Mouse (Mus musculus): ENCODE data around the gene 2010005H15Rik. TPM values are rescaled to one million over a fixed set of nuclear protein-coding genes. Genes with fewer than 3 reads are reported as not detected.
"Not testable (repeated sequence)": the region's sequence is repeated elsewhere in the genome, so short reads cannot be mapped to it uniquely, and the experiment has no call there.

2010005H15Rik gene
- 0.68 TPM in 1 of 2 replicates, not detected in the other for polyA plus RNA-seq (2015; fragmentation: Nextera tagmentation; extraction: Ambion mirVana)

- not testable (repeated sequence) for H3K4me3 ChIP-seq; ATAC-seq (ENCODE audit: extremely low read depth, insufficient number of reproducible peaks, low FRiP score, low TSS enrichment); H3K27me3 ChIP-seq (replicated peaks); H3K9me3 ChIP-seq; H3K4me1 ChIP-seq; H3K9ac ChIP-seq; H3K4me2 ChIP-seq; H3K27ac ChIP-seq (replicated peaks); H3K36me3 ChIP-seq
- WGBS, result 87% methylated on average over 7 of the region's 7 CpGs
Observed at GRCm38 (mm10) chr16:36221168-36221567, at the start of gene 2010005H15Rik. 2010005H15Rik (plus strand) TSS chr16:36221468.

DNA sequence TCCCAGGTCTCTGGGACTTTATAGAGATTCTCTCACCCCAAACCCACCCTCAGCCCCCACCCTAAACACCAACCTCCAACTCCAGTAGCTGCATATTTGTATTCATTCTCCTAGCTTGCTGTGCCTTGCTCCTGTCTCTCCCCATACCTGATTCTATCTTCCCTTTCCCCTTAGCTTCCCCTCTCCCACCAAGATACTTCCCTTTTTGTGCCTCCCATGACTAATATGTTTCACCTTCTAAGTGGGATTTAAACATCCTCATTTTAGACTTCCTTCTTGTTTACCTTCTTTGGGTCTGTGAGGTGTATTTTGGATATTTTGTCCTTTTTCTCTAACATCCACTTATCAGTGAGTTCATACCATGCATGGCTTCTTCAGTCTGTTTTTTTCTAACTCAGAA, 45.2 kb upstream of the 2010005H15Rik start:
- Histone ChIP-seq H3K9ac (no peak overlapping the region), H3K4me3 (no peak overlapping the region), H3K27me3 (replicated peaks) (no peaks in the 10 kb centered on the region), H3K4me1 (no peaks in the 10 kb centered on the region), H3K27ac (replicated peaks) (no peak overlapping the region), H3K4me2 (no peak overlapping the region), H3K9me3 (no peaks in the 10 kb centered on the region), H3K36me3 (no peaks in the 10 kb centered on the region)
- ATAC-seq (ENCODE audit: extremely low read depth, insufficient number of reproducible peaks, low FRiP score, low TSS enrichment), result no peak

- 65% methylated on average over 2 of the region's 2 CpGs for WGBS
- Histone ChIP-seq H3K4me1 (no peaks in the 10 kb centered on the region), H3K4me3 (no peak overlapping the region), H3K36me3 (no peaks in the 10 kb centered on the region), H3K9me3 (no peaks in the 10 kb centered on the region), H3K27ac (replicated peaks) (no peak overlapping the region), H3K4me2 (no peak overlapping the region), H3K27me3 (replicated peaks) (no peaks in the 10 kb centered on the region), H3K9ac (no peak overlapping the region)
- no peak for ATAC-seq (ENCODE audit: extremely low read depth, insufficient number of reproducible peaks, low FRiP score, low TSS enrichment)
Observed at GRCm38 (mm10) chr16:36179910-36180309, 41.4 kb upstream of the 2010005H15Rik start.

GRCm38 (mm10) chr16:36183912-36184311, 37.4 kb upstream of the 2010005H15Rik start, which contains the start of gene Gm5483:
Gm5483 (plus strand) TSS chr16:36184212.
- 55% methylated on average over 4 of the region's 4 CpGs for WGBS
- not testable (repeated sequence) for H3K27ac ChIP-seq (replicated peaks); H3K9ac ChIP-seq; ATAC-seq (ENCODE audit: extremely low read depth, insufficient number of reproducible peaks, low FRiP score, low TSS enrichment); H3K36me3 ChIP-seq; H3K4me3 ChIP-seq; H3K9me3 ChIP-seq; H3K4me2 ChIP-seq; H3K4me1 ChIP-seq; H3K27me3 ChIP-seq (replicated peaks)

GRCm38 (mm10) chr16:36199226-36199625, 22.0 kb upstream of the 2010005H15Rik start:
- WGBS, result 38% methylated on average over 19 of the region's 19 CpGs
- Histone ChIP-seq H3K4me3 (no peak overlapping the region), H3K27me3 (replicated peaks) (no peaks in the 10 kb centered on the region), H3K4me1 (no peaks in the 10 kb centered on the region), H3K36me3 (no peaks in the 10 kb centered on the region), H3K9me3 (no peaks in the 10 kb centered on the region), H3K9ac (no peak overlapping the region), H3K27ac (replicated peaks) (no peak overlapping the region), H3K4me2 (no peak overlapping the region; the same call in 1 of the 2 replicates)
- no peak for ATAC-seq (ENCODE audit: extremely low read depth, insufficient number of reproducible peaks, low FRiP score, low TSS enrichment)

GRCm38 (mm10) chr16:36203846-36204245, 17.4 kb upstream of the 2010005H15Rik start:
- Histone ChIP-seq H3K36me3 (no peaks in the 10 kb centered on the region), H3K4me3 (no peak overlapping the region), H3K9ac (no peak overlapping the region), H3K9me3 (no peaks in the 10 kb centered on the region), H3K27me3 (replicated peaks) (no peaks in the 10 kb centered on the region), H3K4me2 (no peak overlapping the region), H3K27ac (replicated peaks) (no peak overlapping the region), H3K4me1 (no peaks in the 10 kb centered on the region)
- ATAC-seq (ENCODE audit: extremely low read depth, insufficient number of reproducible peaks, low FRiP score, low TSS enrichment), result no peak
- 58% methylated on average over 5 of the region's 5 CpGs for WGBS

DNA sequence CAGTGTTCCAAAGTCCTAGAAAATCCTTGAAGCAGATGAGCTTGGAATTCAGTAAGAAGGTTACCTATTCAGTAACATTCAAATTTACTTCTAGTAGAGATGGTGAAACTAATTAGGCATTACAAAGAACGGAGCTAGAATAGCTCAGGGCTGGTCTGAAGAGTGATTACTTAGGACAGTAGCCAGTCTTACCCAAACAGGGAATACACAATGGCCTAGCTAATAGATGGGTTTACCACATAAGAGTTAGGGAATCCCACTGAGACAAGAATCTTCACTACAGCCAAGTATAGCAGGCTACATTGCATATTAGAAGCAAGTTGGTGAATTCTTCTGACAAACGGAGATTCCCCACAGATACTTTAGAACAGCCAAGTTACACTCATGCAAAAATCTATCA, 15.6 kb upstream of the 2010005H15Rik start:
- not testable (repeated sequence) for H3K4me1 ChIP-seq; H3K9me3 ChIP-seq; ATAC-seq (ENCODE audit: extremely low read depth, insufficient number of reproducible peaks, low FRiP score, low TSS enrichment); H3K36me3 ChIP-seq; H3K4me3 ChIP-seq; H3K27me3 ChIP-seq (replicated peaks); H3K9ac ChIP-seq; H3K4me2 ChIP-seq; H3K27ac ChIP-seq (replicated peaks)
- WGBS, result 47% methylated on average over 2 of the region's 2 CpGs

DNA sequence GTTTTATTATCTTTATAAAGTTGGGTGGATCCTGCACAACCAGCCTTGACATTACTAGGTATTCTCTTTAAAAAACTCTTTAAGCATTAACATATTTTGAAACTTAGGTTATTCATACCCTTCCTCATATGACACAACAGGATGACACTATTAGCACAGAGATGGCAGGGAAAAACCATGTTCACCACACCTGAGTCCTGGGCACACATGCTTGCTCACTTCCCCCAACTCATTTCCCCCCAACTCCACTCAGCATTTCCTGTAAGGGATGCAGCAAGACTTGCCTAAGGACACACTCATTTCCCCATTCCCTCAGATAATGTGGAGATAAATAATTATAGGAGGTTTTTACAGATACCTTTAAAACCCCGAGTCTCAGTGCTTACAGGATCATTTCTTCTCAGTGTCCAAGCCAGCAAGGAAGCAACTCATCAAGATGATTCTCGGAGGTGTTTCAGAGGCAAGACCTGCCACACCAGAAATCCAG, 11.3 kb upstream of the 2010005H15Rik start, which contains the start of gene Gm5416:
TSS of gene Gm5416 (plus strand) at position 437 of the 487 bp plus-strand sequence.
- WGBS, result 62% methylated on average over 2 of the region's 2 CpGs

GRCm38 (mm10) chr16:36260585-36260984, 39.3 kb downstream of the 2010005H15Rik start:
- H3K36me3 ChIP-seq; ATAC-seq (ENCODE audit: extremely low read depth, insufficient number of reproducible peaks, low FRiP score, low TSS enrichment); H3K9ac ChIP-seq; H3K9me3 ChIP-seq; H3K4me1 ChIP-seq; H3K27ac ChIP-seq (replicated peaks); H3K27me3 ChIP-seq (replicated peaks); H3K4me3 ChIP-seq; H3K4me2 ChIP-seq: not testable (repeated sequence)

More for the DNA sequence above, 11.3 kb upstream of the 2010005H15Rik start, which contains the start of gene Gm5416:
- Histone ChIP-seq H3K4me1 (no peaks in the 10 kb centered on the region), H3K4me2 (no peak within 1 kb of the TSS), H3K9me3 (no peaks in the 10 kb centered on the region), H3K27ac (replicated peaks) (no peak within 1 kb of the TSS), H3K9ac (no peak within 1 kb of the TSS), H3K4me3 (no peak within 1 kb of the TSS), H3K27me3 (replicated peaks) (no peaks in the 10 kb centered on the region), H3K36me3 (no peaks in the 10 kb centered on the region)
- ATAC-seq (ENCODE audit: extremely low read depth, insufficient number of reproducible peaks, low FRiP score, low TSS enrichment), result no peak

- not testable (repeated sequence) for H3K27ac ChIP-seq (replicated peaks); H3K27me3 ChIP-seq (replicated peaks); H3K4me3 ChIP-seq; H3K9ac ChIP-seq; H3K4me1 ChIP-seq; H3K4me2 ChIP-seq; H3K9me3 ChIP-seq; H3K36me3 ChIP-seq; ATAC-seq (ENCODE audit: extremely low read depth, insufficient number of reproducible peaks, low FRiP score, low TSS enrichment)
- 74% methylated on average over 4 of the region's 4 CpGs for WGBS
Observed at GRCm38 (mm10) chr16:36276796-36277195, 55.5 kb downstream of the 2010005H15Rik start, which contains the start of gene Stfa1. Stfa1 (plus strand) TSS chr16:36276951.

- H3K9me3 ChIP-seq, result no peaks in the 10 kb centered on the region
- H3K27ac ChIP-seq (replicated peaks), result no peak overlapping the region
- no peak overlapping the region for H3K4me2 ChIP-seq
- H3K4me1 ChIP-seq, result no peaks in the 10 kb centered on the region
- no peak overlapping the region for H3K4me3 ChIP-seq
- H3K36me3 ChIP-seq, result no peaks in the 10 kb centered on the region
- WGBS, result 71% methylated on average over 4 of the region's 4 CpGs
- H3K27me3 ChIP-seq (replicated peaks), result no peaks in the 10 kb centered on the region
- no peak overlapping the region for H3K9ac ChIP-seq
- no peak for ATAC-seq (ENCODE audit: extremely low read depth, insufficient number of reproducible peaks, low FRiP score, low TSS enrichment)
Observed at GRCm38 (mm10) chr16:36289140-36289539, 67.9 kb downstream of the 2010005H15Rik start.
